Comparison of ENCODE assay signal across 8 mouse cellular contexts in the genomic region with DNA sequence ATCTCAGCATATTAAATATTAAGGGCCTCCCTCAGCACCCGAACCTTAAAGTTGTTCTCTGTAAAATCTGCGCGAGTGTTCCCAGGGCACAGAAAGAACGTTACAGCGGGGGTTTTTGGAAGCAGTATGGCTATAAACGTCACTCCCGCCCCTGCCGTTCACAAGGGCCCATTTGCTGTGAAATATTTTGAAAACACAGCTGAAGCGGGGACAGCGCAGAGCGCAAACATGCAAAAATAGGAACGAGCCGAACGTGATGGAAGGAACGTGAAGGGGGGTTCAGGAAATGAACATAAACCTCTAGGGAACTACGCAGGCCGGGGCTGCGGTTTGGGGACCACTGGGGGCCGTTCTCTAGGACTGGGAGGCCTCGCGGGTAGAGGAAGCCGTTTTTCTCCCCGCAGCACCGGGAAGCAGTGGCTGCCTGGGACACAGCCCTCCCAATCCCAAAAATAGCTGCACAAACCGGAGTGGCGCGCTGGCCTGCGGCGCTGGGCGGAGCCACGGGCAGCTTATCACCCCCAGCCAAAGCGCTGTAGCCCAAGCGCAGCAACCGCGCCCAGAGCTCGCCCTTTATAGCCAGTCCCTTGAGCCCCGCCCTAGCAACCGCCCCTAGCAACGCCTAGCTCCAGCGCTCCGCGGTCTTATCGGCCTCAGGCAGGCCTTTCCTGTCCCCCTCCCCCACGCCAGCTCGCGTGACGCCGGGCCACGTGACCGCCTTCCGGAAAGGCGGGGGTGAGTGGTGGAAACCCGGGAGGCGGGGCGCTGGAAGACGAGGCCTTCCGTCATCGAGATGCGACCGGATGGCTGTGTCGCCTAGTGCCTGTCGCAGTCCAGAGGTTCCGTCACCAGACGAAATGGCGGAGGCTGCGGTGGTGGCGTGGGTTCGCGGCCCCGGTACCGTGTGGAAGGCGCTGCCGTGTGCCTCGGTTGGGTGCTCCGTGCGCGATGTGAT. TPM values are rescaled to one million over a fixed set of nuclear protein-coding genes. Genes with fewer than 3 reads are reported as not detected.
A peak's percentile ranks its signal among the peaks of the same experiment; 100 is the strongest.
DNase-seq lines count a peak whose midpoint lies in the region; ATAC-seq and TF ChIP-seq lines count a peak whose summit lies in the region.

A gene (plus strand): TSS at position 812 of the 955 bp plus-strand sequence.

- peak within 1 kb of the TSS; percentile 89 for H3K4me3 ChIP-seq in gastrocnemius, adult 2 months
- peak within 1 kb of the TSS; percentile 78 for H3K4me3 ChIP-seq in hindbrain, postnatal 0 days (ENCODE audit: low read length)
- peak within 1 kb of the TSS; percentile 88 for H3K4me3 ChIP-seq in left cerebral cortex, adult 2 months

- H3K9ac ChIP-seq in hindbrain, postnatal 0 days (replicated peaks; ENCODE audit: low read length), result peak within 1 kb of the TSS; percentile 86

- peaks cover 26% of the 10 kb centered on the region for H3K4me1 ChIP-seq in hindbrain, postnatal 0 days (ENCODE audit: insufficient read depth, low read length)

- H3K4me2 ChIP-seq in hindbrain, postnatal 0 days (ENCODE audit: low read depth, low read length), result peak within 1 kb of the TSS; percentile 81

- H3K9me3 ChIP-seq in hindbrain, postnatal 0 days (ENCODE audit: low read length), result no peaks in the 10 kb centered on the region

- WGBS in hindbrain, postnatal 0 days, result under 1% methylated on average over 76 of the region's 77 CpGs

- intact Hi-C loops in gastrocnemius, adult 2 months (cut with DNase I), result loop anchor here (2.0 kb wide), 1 partner anchor 82 kb away; no protein-coding TSS in a partner anchor
- intact Hi-C loops in left cerebral cortex, adult 2 months (cut with DNase I), result loop anchor here (1.0 kb wide), 1 partner anchor 37 kb away; a partner anchor contains a TSS

- ATAC-seq in common myeloid progenitor, adult 5-6 weeks (replicated peaks; ENCODE audit: low read depth, poor library complexity, severe bottlenecking), result peak; percentile 72
- peak; percentile 97 for ATAC-seq in hindbrain, postnatal 0 days
- ATAC-seq in megakaryocyte, adult 5-6 weeks (ENCODE audit: poor library complexity, severe bottlenecking), result peak; percentile 72

- TF ChIP-seq CTCF in gastrocnemius, adult 2 months (IDR thresholded peaks at IDR 0.05), result no peak
- TF ChIP-seq CTCF in hindbrain, postnatal 0 days (IDR thresholded peaks at IDR 0.05; ENCODE audit: low read depth), result no peak
- TF ChIP-seq CTCF in left cerebral cortex, adult 2 months (IDR thresholded peaks at IDR 0.05), result no peak

- H3K36me3 ChIP-seq in hindbrain, postnatal 0 days (ENCODE audit: insufficient read depth, low read length), result no peaks in the 10 kb centered on the region

- no peaks in the 10 kb centered on the region for H3K27me3 ChIP-seq in hindbrain, postnatal 0 days (ENCODE audit: insufficient read depth, low read length)

- DNase-seq in ZHBTc4 (ENCODE audit: low read depth, low spot score), result peak; percentile 100
- DNase-seq in gastrocnemius, adult 2 months, result peak; percentile 100
- DNase-seq in hindbrain, postnatal 0 days (ENCODE audit: low spot score), result peak; percentile 100
- peak; percentile 100 for DNase-seq in left cerebral cortex, adult 2 months (ENCODE audit: extremely low spot score in 1 of 2, low spot score in 2 of 2)
- peak; percentile 100 for DNase-seq in right cerebral cortex, adult 2 months (ENCODE audit: low spot score in 2 of 2)
- peak; percentile 100 for DNase-seq in urinary bladder, postnatal 14 days (ENCODE audit: low spot score)

- H3K27ac ChIP-seq in gastrocnemius, adult 2 months, result peak within 1 kb of the TSS; percentile 99
- H3K27ac ChIP-seq in hindbrain, postnatal 0 days, result peak within 1 kb of the TSS; percentile 99
- H3K27ac ChIP-seq in left cerebral cortex, adult 2 months, result peak within 1 kb of the TSS; percentile 99

RNA-seq across cellular contexts. Expression of the gene that starts here (rescaled TPM):
- total RNA-seq in common myeloid progenitor, adult 5-6 weeks (2017), result 42.4 and 47.0 TPM in 2 replicates
- total RNA-seq in gastrocnemius, adult 2 months (2021), result 1 to 10 TPM; 7.4 to 7.8 TPM
- 11.1 and 13.1 TPM in 2 replicates for total RNA-seq in hindbrain, postnatal 0 days (2014; rRNA removed)
- 21.4 and 21.7 TPM in 2 replicates for polyA plus RNA-seq in hindbrain, postnatal 0 days (2015; fragmentation: Nextera tagmentation; extraction: Ambion mirVana)
- 10 to 100 TPM; 23.4 to 24.5 TPM for total RNA-seq in left cerebral cortex, adult 2 months (2021)
- total RNA-seq in megakaryocyte, adult 5-6 weeks (2015), result 18.1 and 21.1 TPM in 2 replicates
- total RNA-seq in megakaryocyte, adult 5-6 weeks (2017), result 24.8 and 34.9 TPM in 2 replicates

Comparison
In these comparisons a context has a peak if more than half of its experiments do, and no peak if none do; other contexts are left out.
1. Peak in every context shown above with its lines: DNase-seq, ATAC-seq, H3K4me3 ChIP-seq and H3K27ac ChIP-seq.